In the genomic region with DNA sequence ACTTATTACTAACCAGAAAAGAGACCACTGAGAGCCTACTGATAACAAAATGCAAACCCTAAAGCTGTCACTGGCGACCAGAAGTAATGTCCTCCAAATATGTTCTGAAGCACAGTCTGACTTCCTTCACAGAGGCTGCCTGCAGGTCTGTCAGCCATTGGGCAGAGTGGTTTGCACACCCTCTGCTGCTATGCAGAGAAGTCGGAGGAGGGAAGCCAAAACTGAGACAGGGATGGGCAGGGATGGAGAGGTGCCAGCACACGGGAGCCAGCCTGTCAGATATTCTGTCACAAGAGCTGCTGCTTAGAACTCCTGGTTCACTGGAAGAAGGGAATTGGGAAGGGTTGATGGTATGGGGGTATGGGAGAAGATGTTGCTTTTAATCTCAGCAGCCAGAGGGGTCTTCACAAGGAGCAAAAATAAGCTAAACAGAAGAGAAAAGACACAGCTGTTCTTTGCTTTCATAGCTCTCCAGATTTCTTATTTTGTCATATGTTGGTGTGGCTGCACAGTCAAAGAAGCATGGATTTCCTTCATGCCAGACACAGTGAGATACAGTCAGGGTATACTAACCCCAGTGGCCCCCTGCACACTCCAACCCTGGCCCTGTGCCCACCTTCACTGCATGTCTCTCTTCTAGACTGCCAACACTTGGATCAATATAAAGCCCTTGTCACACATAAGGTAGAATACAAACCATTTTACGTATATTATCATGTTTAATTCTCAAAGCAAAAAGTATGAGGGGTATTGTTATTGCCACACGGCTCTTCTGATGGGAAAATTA, we compare ENCODE assay signal across 10 mouse cellular contexts. TPM values are rescaled to one million over a fixed set of nuclear protein-coding genes. Genes with fewer than 3 reads are reported as not detected.
DNase-seq lines count a peak whose midpoint lies in the region; TF ChIP-seq lines count a peak whose summit lies in the region.
"Had no signal": no experiment of that assay in that cellular context is flagged by ENCODE, and none has a peak within 500 bp of the region (broad histone marks: within the 10 kb centered on the region; RNA-seq: fewer than 3 reads in every experiment).

No protein-coding gene starts in this region.

- WGBS in kidney, adult 2 months: 69% methylated on average over 5 of the region's 5 CpGs

- H3K36me3 ChIP-seq in kidney, adult 2 months (ENCODE audit: control insufficient read depth, insufficient read depth, low read length): no peaks in the 10 kb centered on the region
- H3K36me3 ChIP-seq: embryonic facial prominence, embryonic 12.5 days; heart, embryonic 10.5 days had no signal

- H3K4me1 ChIP-seq in cortical plate, adult 2 months (ENCODE audit: control insufficient read depth, insufficient read depth, low read length): no peaks in the 10 kb centered on the region; the same call in 1 of the 2 replicates
- H3K4me1 ChIP-seq in kidney, adult 2 months (ENCODE audit: control insufficient read depth, insufficient read depth, low read length): no peaks in the 10 kb centered on the region
- H3K4me1 ChIP-seq: embryonic facial prominence, embryonic 12.5 days; heart, embryonic 10.5 days had no signal

- peak in 1 of 2 experiments; percentile 18 for DNase-seq in layer of hippocampus, adult 2 months (ENCODE audit: low spot score in 2 of 2)
- DNase-seq in layer of hippocampus, adult 9-10 months (ENCODE audit: low spot score): no peak
- peak; percentile 77 for DNase-seq in cerebellum, adult 11 months
- DNase-seq in right cerebral cortex, postnatal 10 days (ENCODE audit: low spot score in 2 of 2): peak; percentile 45 to 48
- no peak for DNase-seq in adrenal gland, postnatal 14 days
- DNase-seq in kidney, adult 2 months: no peak

- H3K27me3 ChIP-seq in kidney, adult 2 months (replicated peaks; ENCODE audit: control insufficient read depth, insufficient read depth, low read length): no peaks in the 10 kb centered on the region
- H3K27me3 ChIP-seq: embryonic facial prominence, embryonic 12.5 days had no signal

- no peak for TF ChIP-seq CTCF in layer of hippocampus, adult 2 months (conservative IDR thresholded peaks at IDR 0.05)
- TF ChIP-seq CTCF in cortical plate, adult 2 months (IDR thresholded peaks at IDR 0.05; ENCODE audit: extremely low read depth, insufficient read depth, low read length): no peak
- TF ChIP-seq CTCF in kidney, adult 2 months (conservative IDR thresholded peaks at IDR 0.05; ENCODE audit: insufficient read depth, insufficient read length, low read depth, low read length): no peak

- H3K27ac ChIP-seq in layer of hippocampus, adult 2 months: peak overlapping the region; percentile 21; the same call in 1 of the 2 replicates
- peak overlapping the region; percentile 62 for H3K27ac ChIP-seq in cortical plate, adult 2 months (ENCODE audit: insufficient read depth, low read length)
- H3K27ac ChIP-seq in kidney, adult 2 months (ENCODE audit: insufficient read depth, low read depth, low read length): no peak overlapping the region
- H3K27ac ChIP-seq: embryonic facial prominence, embryonic 12.5 days; heart, embryonic 10.5 days; liver, embryonic 14.5 days had no signal

- TF ChIP-seq POLR2A in cortical plate, adult 2 months (IDR thresholded peaks at IDR 0.05; ENCODE audit: extremely low read depth, insufficient read depth, low read length): no peak; the same call in 1 of the 2 replicates
- TF ChIP-seq POLR2A in kidney, adult 2 months (IDR thresholded peaks at IDR 0.05; ENCODE audit: low read depth, low read length): no peak

- H3K4me3 ChIP-seq in layer of hippocampus, adult 2 months: no peak overlapping the region
- no peak overlapping the region for H3K4me3 ChIP-seq in cortical plate, adult 2 months (ENCODE audit: insufficient read depth, low read length)
- H3K4me3 ChIP-seq in kidney, adult 2 months (ENCODE audit: insufficient read depth, low read depth, low read length): no peak overlapping the region
- H3K4me3 ChIP-seq: embryonic facial prominence, embryonic 12.5 days; heart, embryonic 10.5 days had no signal

RNA-seq across cellular contexts. Expression of gene Stxbp5l, which starts 48.8 kb away (rescaled TPM):
- total RNA-seq in layer of hippocampus, adult 2 months (2021): 100 to 1,000 TPM; 145 to 151 TPM
- polyA plus RNA-seq in cortical plate, adult 2 months (2012; rRNA removed): 15.5 and 16.8 TPM in 2 replicates
- 1.8 and 2.9 TPM in 2 replicates for total RNA-seq in adrenal gland, postnatal 14 days (2021)
- polyA plus RNA-seq in kidney, adult 2 months (2012; rRNA removed): 1.4 and 1.8 TPM in 2 replicates
- polyA plus RNA-seq: liver, embryonic 14.5 days had no signal

Comparison
In these comparisons a context has a peak if more than half of its experiments do, and no peak if none do; other contexts are left out.
1. DNase-seq: peak in cerebellum, adult 11 months (single experiment) and right cerebral cortex, postnatal 10 days (2 of 2); none in layer of hippocampus, adult 9-10 months (single experiment), adrenal gland, postnatal 14 days (single experiment) and kidney, adult 2 months (single experiment).
2. RNA of gene Stxbp5l, which starts 48.8 kb away (total RNA-seq): 145 to 151 TPM in layer of hippocampus, adult 2 months; 1.8 to 2.9 TPM in adrenal gland, postnatal 14 days; every median in the first group is over 10 times any median in the second.